Mouse (Mus musculus) lung, postnatal 0 days (tissue): ENCODE measurements around the gene Hmgcl. TPM values are rescaled to one million over a fixed set of nuclear protein-coding genes. Genes with fewer than 3 reads are reported as not detected.

ENCODE experiments used
- ATAC-seq: fragments of 200-750 bp; cut with Nextera tagmentation; 2 replicates; pipeline ENCODE4 v1.8.0; 2017; ENCODE audit warnings: moderate library complexity
- DNase-seq: peaks from one replicate; pipeline ENCODE4 v3.0.0-alpha.2; 2016; ENCODE audit warnings: low spot score
- H3K27ac ChIP-seq: fragments of 300-500 bp; sonication (generic); 2 replicates; pipeline ENCODE4 v1.5.1; 2014; ENCODE audit warnings: antibody characterized with exemption, mild to moderate bottlenecking, low read length, mixed read lengths
- H3K27me3 ChIP-seq: fragments of 300-500 bp; sonication (generic); replicated peaks from 2 replicates; pipeline ENCODE4 v1.6.1; 2014; ENCODE audit warnings: low read length, mixed read lengths; ENCODE audit not compliant: insufficient read depth
- H3K36me3 ChIP-seq: fragments of 300-500 bp; sonication (generic); 2 replicates; pipeline ENCODE4 v1.6.1; 2014; ENCODE audit warnings: low read length, mixed read lengths; ENCODE audit not compliant: insufficient read depth
- H3K4me1 ChIP-seq: fragments of 300-500 bp; sonication (generic); 2 replicates; pipeline ENCODE4 v1.6.1; 2014; ENCODE audit warnings: antibody characterized with exemption, low read depth, low read length, mixed read lengths; ENCODE audit not compliant: insufficient read depth
- H3K4me2 ChIP-seq: fragments of 300-500 bp; sonication (generic); replicated peaks from 2 replicates; pipeline ENCODE4 v1.6.1; 2014; ENCODE audit warnings: low read depth, mild to moderate bottlenecking, low read length, moderate library complexity, mixed read lengths
- H3K4me3 ChIP-seq: fragments of 300-500 bp; sonication (generic); 2 replicates; pipeline ENCODE4 v1.5.1; 2014; ENCODE audit warnings: low read depth, low read length
- H3K9ac ChIP-seq: fragments of 300-500 bp; sonication (generic); replicated peaks from 2 replicates; pipeline ENCODE4 v1.6.1; 2014; ENCODE audit warnings: low read depth, mild to moderate bottlenecking
- H3K9me3 ChIP-seq: fragments of 300-500 bp; sonication (generic); 2 replicates; pipeline ENCODE4 v1.6.1; 2016; ENCODE audit warnings: low read length, mixed read lengths
- CTCF ChIP-seq: IDR thresholded peaks from 2 replicates; pipeline ENCODE4 v1.5.1; 2016; ENCODE audit warnings: antibody characterized with exemption, mild to moderate bottlenecking
- EP300 ChIP-seq: IDR thresholded peaks from 2 replicates; pipeline ENCODE4 v1.6.1; 2016; ENCODE audit warnings: antibody characterized with exemption, mild to moderate bottlenecking, control low read depth
- whole genome bisulfite sequencing: fragments of 180-500 bp; shearing (Covaris S2); extraction: QIAGEN DNeasy Blood & Tissue Kit; methylation state at CpG from one replicate; pipeline ENCODE4 v1.1.7; 2014; 5-methylcytosine and 5-hydroxymethylcytosine counted together
- polyA plus RNA-seq: library from polyadenylated mRNA; unstranded; fragments of >200 nt; fragmentation: Nextera tagmentation; extraction: Ambion mirVana; gene quantifications from 2 replicates; pipeline ENCODE4 v1.2.1, GENCODE M21; 2015

The Hmgcl gene
- polyA plus RNA-seq, 1 experiment from 2014 or later = 67.7 TPM

GRCm38 (mm10) chr4:135924418-135924817, 21.8 kb upstream of the Hmgcl start:
- H3K4me2 ChIP-seq = no peak overlapping the region
- H3K9me3 ChIP-seq = no peaks in the 10 kb centered on the region
- H3K27me3 ChIP-seq = no peaks in the 10 kb centered on the region
- H3K36me3 ChIP-seq = peaks cover 13% of the 10 kb centered on the region; the same call in 1 of the 2 replicates
- 86% methylated on average over 2 of the region's 2 CpGs for WGBS
- H3K9ac ChIP-seq = no peak overlapping the region
- H3K27ac ChIP-seq = no peak overlapping the region
- no peak for DNase-seq
- H3K4me1 ChIP-seq = peaks cover 4% of the 10 kb centered on the region; the same call in 1 of the 2 replicates
- no peak for TF ChIP-seq EP300
- TF ChIP-seq CTCF = no peak
- ATAC-seq = no peak
- no peak overlapping the region for H3K4me3 ChIP-seq

DNA sequence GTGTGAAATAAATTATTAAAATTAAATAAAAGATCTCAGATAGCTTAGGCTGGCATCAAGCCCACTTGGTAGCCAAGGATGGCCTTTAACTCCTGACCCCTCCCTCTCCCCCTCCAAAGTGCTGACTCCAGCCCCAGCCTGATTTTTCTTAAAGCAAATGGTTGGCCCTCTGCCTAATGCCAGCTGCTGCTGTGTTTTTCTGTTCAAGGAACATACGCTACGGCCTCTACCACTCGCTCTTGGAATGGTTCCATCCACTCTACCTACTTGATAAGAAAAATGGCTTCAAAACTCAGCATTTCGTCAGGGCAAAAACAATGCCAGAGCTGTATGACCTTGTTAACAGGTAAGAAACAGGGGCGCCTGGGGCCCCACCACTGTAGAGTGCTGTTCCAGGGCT, 20.9 kb upstream of the Hmgcl start:
- no peak for ATAC-seq
- WGBS = 56% methylated on average over 5 of the region's 5 CpGs

GRCm38 (mm10) chr4:135926195-135926808, 19.9 kb upstream of the Hmgcl start:
- Histone ChIP-seq H3K4me1 (peaks cover 4% of the 10 kb centered on the region; the same call in 1 of the 2 replicates), H3K27ac (no peak overlapping the region), H3K9ac (no peak overlapping the region), H3K27me3 (no peaks in the 10 kb centered on the region), H3K4me3 (no peak overlapping the region), H3K36me3 (peaks cover 17% of the 10 kb centered on the region), H3K4me2 (no peak overlapping the region), H3K9me3 (no peaks in the 10 kb centered on the region)
- TF ChIP-seq CTCF = no peak
- TF ChIP-seq EP300 = no peak
- ATAC-seq (no peak), DNase-seq (no peak)
- WGBS = 78% methylated on average over 10 of the region's 10 CpGs

More for the DNA sequence above, 20.9 kb upstream of the Hmgcl start:
- DNase-seq = no peak
- Histone ChIP-seq H3K9me3 (no peaks in the 10 kb centered on the region), H3K27me3 (no peaks in the 10 kb centered on the region), H3K4me3 (no peak overlapping the region), H3K9ac (no peak overlapping the region), H3K4me2 (no peak overlapping the region), H3K27ac (peak overlapping the region; percentile 38; the same call in 1 of the 2 replicates), H3K36me3 (peaks cover 17% of the 10 kb centered on the region), H3K4me1 (peaks cover 4% of the 10 kb centered on the region; the same call in 1 of the 2 replicates)
- TF ChIP-seq CTCF (no peak), EP300 (no peak)

GRCm38 (mm10) chr4:135926861-135927260, 19.4 kb upstream of the Hmgcl start:
- H3K9ac ChIP-seq = no peak overlapping the region
- TF ChIP-seq EP300 (no peak), CTCF (no peak)
- no peak overlapping the region for H3K4me2 ChIP-seq
- H3K9me3 ChIP-seq = no peaks in the 10 kb centered on the region
- DNase-seq = no peak
- peaks cover 2% of the 10 kb centered on the region; the same call in 1 of the 2 replicates for H3K4me1 ChIP-seq
- no peak for ATAC-seq
- H3K4me3 ChIP-seq = no peak overlapping the region
- 79% methylated on average over 3 of the region's 3 CpGs for WGBS
- no peaks in the 10 kb centered on the region for H3K27me3 ChIP-seq
- H3K27ac ChIP-seq = no peak overlapping the region
- H3K36me3 ChIP-seq = peaks cover 17% of the 10 kb centered on the region

DNA sequence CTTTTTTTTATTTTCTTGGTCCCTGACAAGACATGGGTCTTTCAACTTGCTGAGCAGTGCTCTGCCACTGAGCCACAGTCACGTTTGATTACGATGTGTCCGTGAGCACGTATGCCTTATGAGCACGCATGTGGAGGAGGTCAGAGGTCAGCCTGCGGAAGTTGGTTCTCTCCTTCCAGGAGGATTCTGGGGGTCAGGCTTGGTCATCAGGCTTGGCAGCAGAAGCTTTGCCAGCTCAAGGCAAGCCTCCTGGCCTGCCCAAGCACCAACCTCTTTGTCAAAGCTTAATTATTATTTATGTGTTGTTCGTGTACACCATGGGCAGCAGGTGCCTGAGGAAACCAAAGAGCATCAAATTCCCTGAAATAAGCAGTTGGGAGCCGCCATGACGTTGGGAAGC, 17.9 kb upstream of the Hmgcl start:
- H3K4me2 ChIP-seq = no peak overlapping the region
- H3K27ac ChIP-seq = no peak overlapping the region
- WGBS = 91% methylated on average over 9 of the region's 9 CpGs
- no peak overlapping the region for H3K4me3 ChIP-seq
- H3K36me3 ChIP-seq = peaks cover 21% of the 10 kb centered on the region
- H3K4me1 ChIP-seq = no peaks in the 10 kb centered on the region
- no peak overlapping the region for H3K9ac ChIP-seq
- no peaks in the 10 kb centered on the region for H3K27me3 ChIP-seq
- ATAC-seq = no peak
- H3K9me3 ChIP-seq = no peaks in the 10 kb centered on the region
- TF ChIP-seq CTCF = no peak
- TF ChIP-seq EP300 = no peak
- no peak for DNase-seq

DNA sequence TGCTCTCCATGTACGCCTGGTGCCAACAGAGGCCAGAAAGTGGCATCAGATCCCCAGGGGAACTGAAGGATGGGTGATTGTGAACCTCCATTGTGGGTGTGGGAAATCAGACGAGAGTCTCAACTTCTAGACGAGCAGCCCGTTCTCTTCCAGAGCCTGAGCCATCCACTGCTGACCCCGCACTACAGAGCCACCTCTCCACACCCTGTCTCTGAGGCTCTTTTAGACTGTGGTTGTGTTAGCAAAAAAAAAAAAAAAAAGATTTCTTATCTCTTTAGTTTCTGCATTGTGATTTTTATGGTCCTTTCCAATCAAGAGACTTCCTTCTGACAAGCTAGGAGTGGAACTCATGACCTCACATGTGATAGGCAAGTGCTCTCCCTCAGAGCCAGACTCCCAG, 16.8 kb upstream of the Hmgcl start:
- H3K4me1 ChIP-seq = no peaks in the 10 kb centered on the region
- ATAC-seq (no peak), DNase-seq (no peak)
- no peak overlapping the region for H3K9ac ChIP-seq
- WGBS = 72% methylated on average over 5 of the region's 5 CpGs
- H3K27ac ChIP-seq = no peak overlapping the region
- no peak for TF ChIP-seq EP300
- no peak for TF ChIP-seq CTCF
- H3K36me3 ChIP-seq = peaks cover 23% of the 10 kb centered on the region
- H3K9me3 ChIP-seq = no peaks in the 10 kb centered on the region
- H3K4me3 ChIP-seq = no peak overlapping the region
- no peaks in the 10 kb centered on the region for H3K27me3 ChIP-seq
- H3K4me2 ChIP-seq = no peak overlapping the region

- WGBS = 80% methylated on average over 9 of the region's 9 CpGs
- Histone ChIP-seq H3K36me3 (peaks cover 23% of the 10 kb centered on the region), H3K27ac (no peak overlapping the region), H3K4me1 (no peaks in the 10 kb centered on the region), H3K27me3 (no peaks in the 10 kb centered on the region), H3K9ac (no peak overlapping the region), H3K4me3 (no peak overlapping the region), H3K4me2 (no peak overlapping the region), H3K9me3 (no peaks in the 10 kb centered on the region)
- DNase-seq (no peak), ATAC-seq (no peak)
- TF ChIP-seq CTCF (no peak), EP300 (no peak)
Observed at GRCm38 (mm10) chr4:135929828-135930227, 16.4 kb upstream of the Hmgcl start.
